Mouse (Mus musculus) forebrain, embryonic 11.5 days (tissue): ENCODE data around the gene Dok5. TPM values are rescaled to one million over a fixed set of nuclear protein-coding genes. Genes with fewer than 3 reads are reported as not detected.

Experiments
- ATAC-seq: fragments of 200-750 bp; cut with Nextera tagmentation; replicated peaks from 2 replicates; pipeline ENCODE4 v1.8.0; 2017; ENCODE audit warnings: moderate TSS enrichment; ENCODE audit not compliant: low FRiP score
- DNase-seq: peaks from one replicate; pipeline ENCODE4 v3.0.0-alpha.2; 2017; ENCODE audit warnings: low spot score
- H3K27ac ChIP-seq: fragments of 300-500 bp; sonication (generic); 2 replicates; pipeline ENCODE4 v1.5.1; 2014; ENCODE audit warnings: low read depth, low read length
- H3K27me3 ChIP-seq: fragments of 300-500 bp; sonication (generic); 2 replicates; pipeline ENCODE4 v1.6.1; 2014; ENCODE audit warnings: mild to moderate bottlenecking, low read length, mixed read lengths; ENCODE audit not compliant: control insufficient read depth, insufficient read depth
- H3K36me3 ChIP-seq: fragments of 300-500 bp; sonication (generic); 2 replicates; pipeline ENCODE4 v1.6.1; 2014; ENCODE audit warnings: mild to moderate bottlenecking, low read length, moderate library complexity, mixed read lengths; ENCODE audit not compliant: control insufficient read depth, insufficient read depth
- H3K4me1 ChIP-seq: fragments of 300-500 bp; sonication (generic); replicated peaks from 2 replicates; pipeline ENCODE4 v1.6.1; 2014; ENCODE audit warnings: low read length, mixed read lengths; ENCODE audit not compliant: control insufficient read depth, insufficient read depth
- H3K4me2 ChIP-seq: fragments of 300-500 bp; sonication (generic); 2 replicates; pipeline ENCODE4 v1.6.1; 2014; ENCODE audit warnings: low read depth, mild to moderate bottlenecking, low read length, moderate library complexity, mixed read lengths; ENCODE audit not compliant: severe bottlenecking
- H3K4me3 ChIP-seq: fragments of 300-500 bp; sonication (generic); 2 replicates; pipeline ENCODE4 v1.5.1; 2014; ENCODE audit warnings: low read depth, low read length
- H3K9ac ChIP-seq: fragments of 300-500 bp; sonication (generic); 2 replicates; pipeline ENCODE4 v1.6.1; 2014; ENCODE audit warnings: low read length
- H3K9me3 ChIP-seq: fragments of 300-500 bp; sonication (generic); 2 replicates; pipeline ENCODE4 v1.6.1; 2016; ENCODE audit warnings: low read length, mixed read lengths; ENCODE audit not compliant: control insufficient read depth
- WGBS: fragments of 180-500 bp; shearing (Covaris S2); extraction: QIAGEN DNeasy Blood & Tissue Kit; methylation state at CpG from one replicate; pipeline ENCODE4 v1.1.7; 2014; 5-methylcytosine and 5-hydroxymethylcytosine counted together
- polyA plus RNA-seq: library from polyadenylated mRNA; unstranded; fragments of >200 nt; fragmentation: Nextera tagmentation; extraction: Ambion mirVana; gene quantifications from 2 replicates; pipeline ENCODE4 v1.2.1, GENCODE M21; 2014

The Dok5 gene
- polyA plus RNA-seq, 1 experiment from 2014 or later, result 6.2 TPM

- no peak overlapping the region for H3K4me2 ChIP-seq
- 0% methylated on average over 1 of the region's 1 CpGs for WGBS
Observed at GRCm38 (mm10) chr2:170771555-170771954, 39.9 kb downstream of the Dok5 start.

GRCm38 (mm10) chr2:170772126-170772884 is 40.7 kb downstream of the Dok5 start:
- ATAC-seq (peak; percentile 62), DNase-seq (peak; percentile 60)
- Histone ChIP-seq H3K27ac (peak overlapping the region; percentile 71; the same call in 1 of the 2 replicates), H3K27me3 (no peaks in the 10 kb centered on the region), H3K9me3 (no peaks in the 10 kb centered on the region), H3K9ac (peak overlapping the region; percentile 41; the same call in 1 of the 2 replicates), H3K4me2 (peak overlapping the region; percentile 45), H3K4me1 (peaks cover 10% of the 10 kb centered on the region; the same call in 1 of the 2 replicates), H3K36me3 (no peaks in the 10 kb centered on the region), H3K4me3 (peak overlapping the region; percentile 6; the same call in 1 of the 2 replicates)
- WGBS, result 2% methylated on average over 19 of the region's 19 CpGs

More at GRCm38 (mm10) chr2:170771555-170771954, 39.9 kb downstream of the Dok5 start:
- Histone ChIP-seq H3K4me1 (peaks cover 10% of the 10 kb centered on the region; the same call in 1 of the 2 replicates), H3K4me3 (no peak overlapping the region), H3K27ac (0 out of 2 replicates have a peak overlapping the region, but pooled peaks have one; percentile 48), H3K9me3 (no peaks in the 10 kb centered on the region), H3K36me3 (no peaks in the 10 kb centered on the region), H3K9ac (no peak overlapping the region), H3K27me3 (no peaks in the 10 kb centered on the region)
- peak; percentile 36; the same call in 1 of the 2 replicates for ATAC-seq
- no peak for DNase-seq

- no peak for DNase-seq
- 19% methylated on average over 8 of the region's 8 CpGs for WGBS
- Histone ChIP-seq H3K4me2 (no peak overlapping the region), H3K27ac (peak overlapping the region; percentile 71; the same call in 1 of the 2 replicates), H3K36me3 (no peaks in the 10 kb centered on the region), H3K9ac (no peak overlapping the region), H3K27me3 (no peaks in the 10 kb centered on the region), H3K4me3 (no peak overlapping the region), H3K4me1 (peaks cover 10% of the 10 kb centered on the region; the same call in 1 of the 2 replicates), H3K9me3 (no peaks in the 10 kb centered on the region)
- no peak for ATAC-seq
Observed at GRCm38 (mm10) chr2:170772885-170773270, 41.3 kb downstream of the Dok5 start.

GRCm38 (mm10) chr2:170775577-170775976 is 44.0 kb downstream of the Dok5 start:
- no peaks in the 10 kb centered on the region for H3K27me3 ChIP-seq
- no peaks in the 10 kb centered on the region for H3K36me3 ChIP-seq
- 94% methylated on average over 15 of the region's 15 CpGs for WGBS
- H3K4me1 ChIP-seq, result peaks cover 10% of the 10 kb centered on the region; the same call in 1 of the 2 replicates
- H3K4me3 ChIP-seq, result no peak overlapping the region
- H3K27ac ChIP-seq, result no peak overlapping the region
- ATAC-seq (no peak), DNase-seq (no peak)
- no peak overlapping the region for H3K4me2 ChIP-seq
- no peak overlapping the region for H3K9ac ChIP-seq
- H3K9me3 ChIP-seq, result no peaks in the 10 kb centered on the region

- Histone ChIP-seq H3K4me1 (peaks cover 6% of the 10 kb centered on the region; the same call in 1 of the 2 replicates), H3K9ac (no peak overlapping the region), H3K4me2 (no peak overlapping the region), H3K27me3 (no peaks in the 10 kb centered on the region), H3K27ac (no peak overlapping the region), H3K36me3 (no peaks in the 10 kb centered on the region), H3K9me3 (no peaks in the 10 kb centered on the region), H3K4me3 (no peak overlapping the region)
- DNase-seq (no peak), ATAC-seq (no peak)
- WGBS, result 95% methylated on average over 11 of the region's 11 CpGs
Observed at GRCm38 (mm10) chr2:170776107-170776506, 44.5 kb downstream of the Dok5 start.

GRCm38 (mm10) chr2:170777572-170777971 is 46.0 kb downstream of the Dok5 start:
- H3K4me2 ChIP-seq, result no peak overlapping the region
- ATAC-seq, result no peak
- no peaks in the 10 kb centered on the region for H3K9me3 ChIP-seq
- H3K4me3 ChIP-seq, result no peak overlapping the region
- no peaks in the 10 kb centered on the region for H3K36me3 ChIP-seq
- H3K4me1 ChIP-seq, result peaks cover 3% of the 10 kb centered on the region; the same call in 1 of the 2 replicates
- DNase-seq, result no peak
- no peak overlapping the region for H3K27ac ChIP-seq
- no peaks in the 10 kb centered on the region for H3K27me3 ChIP-seq
- 91% methylated on average over 6 of the region's 6 CpGs for WGBS
- no peak overlapping the region for H3K9ac ChIP-seq

GRCm38 (mm10) chr2:170780010-170780750 is 48.6 kb downstream of the Dok5 start:
- Histone ChIP-seq H3K27ac (no peak overlapping the region), H3K27me3 (no peaks in the 10 kb centered on the region), H3K9ac (no peak overlapping the region), H3K4me1 (no peaks in the 10 kb centered on the region), H3K36me3 (no peaks in the 10 kb centered on the region), H3K9me3 (no peaks in the 10 kb centered on the region), H3K4me2 (no peak overlapping the region), H3K4me3 (no peak overlapping the region)
- WGBS, result 90% methylated on average over 11 of the region's 11 CpGs
- DNase-seq (no peak), ATAC-seq (no peak)

GRCm38 (mm10) chr2:170788101-170788500 is 56.5 kb downstream of the Dok5 start:
- no peak overlapping the region for H3K27ac ChIP-seq
- H3K36me3 ChIP-seq, result no peaks in the 10 kb centered on the region
- H3K9ac ChIP-seq, result no peak overlapping the region
- H3K9me3 ChIP-seq, result no peaks in the 10 kb centered on the region
- ATAC-seq (no peak), DNase-seq (no peak)
- 96% methylated on average over 10 of the region's 10 CpGs for WGBS
- H3K4me1 ChIP-seq, result peaks cover 3% of the 10 kb centered on the region; the same call in 1 of the 2 replicates
- H3K4me3 ChIP-seq, result no peak overlapping the region
- H3K4me2 ChIP-seq, result no peak overlapping the region
- no peaks in the 10 kb centered on the region for H3K27me3 ChIP-seq
